Mouse (Mus musculus) left cerebral cortex, postnatal 10 days (tissue): ENCODE data around the gene Sox5. TPM values are rescaled to one million over a fixed set of nuclear protein-coding genes. Genes with fewer than 3 reads are reported as not detected.

ENCODE experiments used
- DNase-seq, 2 experiments: peaks; one replicate each; pipeline ENCODE4 v3.0.0; 2021 to 2022; ENCODE audit warnings: low spot score in 2 of 2, mixed read lengths in 1 of 2; ENCODE audit errors: extremely low spot score in 1 of 2
- intact Hi-C: fragments of 180-260 bp; cut with DNase I; formaldehyde crosslinking; loops from one replicate; pipeline ENCODE4 v1.15.1; 2025
- total RNA-seq, 2 experiments: library from RNA; stranded (reverse); gene quantifications; 2 replicates each; pipeline ENCODE4 v1.2.3; 2021

Sox5 gene
- total RNA-seq, 2 experiments from 2014 or later = 77.5 to 78.6 TPM

DNA sequence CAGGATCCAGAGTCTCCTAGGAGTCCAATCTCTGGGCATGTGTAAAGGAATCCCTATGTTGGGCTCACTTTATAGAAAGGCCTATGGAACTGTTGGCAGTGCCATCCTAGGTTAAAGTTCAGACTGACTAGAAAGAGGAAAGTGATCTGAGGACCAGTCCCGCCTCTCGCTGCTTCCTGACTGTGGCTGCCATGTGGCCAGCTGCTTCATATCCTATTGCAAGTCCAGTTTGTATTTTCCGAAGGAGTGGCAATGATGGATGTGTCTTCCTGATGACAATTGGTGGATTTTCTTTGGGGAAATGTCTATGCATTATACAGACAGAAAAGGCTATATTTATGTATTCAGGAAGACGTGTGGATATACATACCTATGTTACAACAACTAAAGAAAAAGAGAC, 453.0 kb downstream of the Sox5 start:
- DNase-seq = no peak
- intact Hi-C loops = no loop called here

GRCm38 (mm10) chr6:144326817-144327216, 455.0 kb downstream of the Sox5 start:
- DNase-seq = no peak
- intact Hi-C loops = no loop called here

GRCm38 (mm10) chr6:144323372-144323771, 458.4 kb downstream of the Sox5 start:
- intact Hi-C loops = no loop called here
- DNase-seq = no peak

DNA sequence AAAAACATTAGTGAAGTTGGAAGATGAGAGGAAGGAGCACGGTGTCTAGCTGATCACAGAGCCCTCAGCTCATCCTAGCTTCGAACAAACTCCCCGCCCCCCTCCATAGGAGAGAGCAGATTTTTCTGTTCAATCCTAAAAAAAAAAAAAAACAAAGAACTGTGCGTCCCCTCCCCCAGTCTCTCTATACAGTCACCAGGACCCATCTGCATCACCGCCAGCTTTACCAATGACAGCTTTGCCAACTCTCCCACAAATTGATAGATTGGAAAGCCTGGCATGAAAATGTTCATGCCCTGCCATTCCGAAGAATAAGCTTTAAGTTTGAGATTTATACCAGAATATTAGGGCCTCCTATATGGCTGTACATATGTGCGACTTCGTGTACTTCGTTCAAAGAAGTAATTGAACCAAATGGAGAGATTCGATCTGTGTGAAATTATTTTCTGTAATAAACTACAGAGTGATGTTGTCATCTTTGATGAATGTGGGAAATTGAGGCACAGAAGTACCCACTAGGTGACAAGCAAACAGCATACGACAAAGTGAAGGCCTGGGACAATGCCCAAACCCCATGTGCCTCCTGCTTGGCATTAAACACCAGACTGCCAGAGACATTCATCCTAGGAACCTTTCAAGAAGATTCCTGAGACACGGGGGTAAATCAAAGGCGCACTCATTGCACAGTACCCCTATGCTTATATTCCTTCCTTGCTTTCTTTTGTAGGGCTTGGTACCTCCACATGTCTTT, 459.3 kb downstream of the Sox5 start:
- intact Hi-C loops = no loop called here
- no peak for DNase-seq

DNA sequence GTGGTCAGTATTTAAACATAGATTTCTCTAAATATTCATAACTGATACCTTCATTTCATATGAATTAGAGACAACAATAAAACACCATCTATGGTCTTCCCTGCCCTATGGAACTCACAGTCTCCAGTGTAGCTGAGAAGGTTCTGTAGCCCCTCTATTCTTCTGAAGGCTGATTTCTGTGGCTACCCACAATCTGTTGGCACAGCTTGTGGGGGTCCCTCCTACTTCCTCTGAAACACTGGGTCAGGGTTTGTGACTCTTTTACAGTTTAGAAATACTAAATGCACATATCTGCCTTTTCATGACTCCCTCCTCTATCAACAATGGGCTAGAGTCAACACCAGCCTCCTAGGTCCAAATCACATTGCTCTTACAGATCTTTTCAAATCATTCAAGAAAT, 461.4 kb downstream of the Sox5 start:
- intact Hi-C loops = no loop called here

GRCm38 (mm10) chr6:144319717-144320116, 462.1 kb downstream of the Sox5 start:
- intact Hi-C loops = no loop called here
- DNase-seq = no peak

More for the DNA sequence above, 461.4 kb downstream of the Sox5 start:
- DNase-seq = no peak

DNA sequence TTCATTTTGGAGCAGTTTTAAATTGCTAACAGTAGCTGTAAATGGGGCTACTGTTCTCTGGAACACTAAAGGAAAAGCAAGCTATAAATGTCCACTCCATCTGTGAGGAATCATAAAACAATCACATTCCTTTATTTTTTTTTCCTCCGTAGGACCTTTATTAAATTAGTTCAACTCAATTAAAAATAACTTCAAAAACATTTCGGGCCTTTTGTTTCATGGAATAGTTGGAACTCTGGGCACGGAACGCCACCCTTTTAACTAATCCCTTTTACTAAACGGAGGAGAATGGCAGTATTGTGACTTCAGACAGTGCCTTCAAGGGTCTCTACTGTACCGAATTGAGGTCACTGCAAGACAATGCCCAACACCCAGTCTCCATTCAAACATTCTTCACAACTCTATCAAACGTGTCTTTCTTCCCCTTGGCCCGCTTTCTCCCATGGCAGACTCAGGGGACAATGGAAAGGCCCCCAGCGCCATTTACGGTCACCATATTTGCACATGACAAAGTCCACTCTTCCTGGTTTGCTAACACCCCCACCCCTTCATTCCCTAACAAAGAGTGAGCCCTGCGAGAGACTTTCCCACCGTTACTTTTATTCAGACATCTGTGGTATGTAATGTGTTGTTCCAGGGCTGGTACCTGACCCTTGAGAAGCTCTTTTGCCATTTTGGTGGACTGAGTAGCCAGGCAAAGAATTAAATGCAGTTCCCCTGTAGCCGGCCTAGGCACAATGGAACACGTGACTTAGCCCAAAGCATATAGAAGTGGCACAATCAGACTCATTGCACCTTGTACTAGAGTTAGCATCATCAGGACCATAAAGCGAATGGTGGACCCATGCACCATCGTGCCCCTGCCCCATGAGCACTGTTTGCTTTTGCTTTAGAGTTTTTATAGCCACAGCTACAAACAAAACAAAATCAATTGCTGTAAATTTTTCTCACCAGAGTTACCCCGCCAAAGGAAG, 468.7 kb downstream of the Sox5 start:
- DNase-seq = no peak
- intact Hi-C loops = no loop called here

GRCm38 (mm10) chr6:144312282-144312780, 469.4 kb downstream of the Sox5 start:
- intact Hi-C loops = no loop called here
- DNase-seq = no peak

DNA sequence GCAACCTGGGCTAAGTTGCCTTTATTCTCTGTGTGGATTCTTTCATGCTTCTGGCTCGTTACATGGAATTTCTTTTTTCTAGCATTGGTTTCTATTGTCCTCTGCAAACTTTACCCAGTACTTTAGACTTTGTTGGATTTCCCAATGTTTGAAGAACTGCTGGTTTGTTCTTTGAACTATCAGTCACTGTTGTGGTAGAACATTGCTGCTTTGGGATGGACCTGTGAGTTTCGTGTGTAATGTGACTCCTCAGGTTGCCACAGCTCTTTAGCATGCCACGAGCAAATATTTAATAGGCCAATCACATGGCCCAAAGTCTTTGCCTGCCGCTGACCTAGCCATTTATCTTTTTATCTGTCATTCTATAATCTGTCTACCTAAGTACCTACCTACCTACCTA, 470.0 kb downstream of the Sox5 start:
- no peak for DNase-seq
- intact Hi-C loops = no loop called here

DNA sequence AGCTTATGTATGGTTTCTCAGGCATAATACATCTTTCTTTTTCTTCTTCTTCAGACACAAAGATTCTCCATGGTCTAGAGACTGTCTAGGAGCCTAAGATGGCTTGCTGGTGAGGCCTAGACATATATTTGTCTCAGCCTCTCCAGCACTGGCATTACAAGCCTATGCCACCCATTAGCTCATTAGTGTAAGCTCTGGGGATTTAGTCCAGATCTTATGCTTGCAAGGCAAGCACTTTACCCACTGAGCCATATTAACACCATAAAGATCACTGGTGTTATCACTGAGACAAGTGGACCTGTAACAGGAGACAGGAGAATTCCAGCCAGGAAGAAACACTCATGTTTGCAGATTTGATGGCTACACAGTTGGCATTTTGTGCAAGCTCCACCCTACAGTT, 472.6 kb downstream of the Sox5 start:
- intact Hi-C loops = no loop called here
- DNase-seq = no peak

DNA sequence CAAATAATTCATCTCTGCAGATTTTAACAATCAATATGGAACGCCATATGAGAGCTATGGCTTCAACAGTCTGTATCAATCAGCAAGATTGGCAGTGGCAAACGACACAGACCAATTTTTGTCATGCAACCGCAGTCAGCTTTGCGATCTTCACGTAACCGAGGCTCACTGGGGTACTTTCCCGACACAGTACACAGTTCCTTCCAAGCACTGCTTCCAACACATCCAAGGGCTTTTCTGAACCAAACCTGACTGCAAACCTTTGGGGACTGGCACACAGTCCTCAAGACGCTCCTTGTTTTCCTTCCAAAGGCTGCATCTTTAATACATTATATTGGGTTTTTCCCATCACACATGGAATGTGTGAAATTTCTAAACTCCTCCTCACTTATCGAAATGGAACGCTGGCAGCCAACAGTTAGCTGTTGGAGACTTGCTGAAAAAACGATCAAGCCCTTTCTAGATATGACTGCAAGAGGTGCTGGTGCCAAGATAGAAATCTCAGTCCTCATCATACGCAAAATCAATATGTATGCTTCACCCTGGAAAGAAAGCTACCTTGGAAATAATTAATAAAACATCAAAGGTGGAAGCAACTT, 474.1 kb downstream of the Sox5 start:
- DNase-seq = peak in 1 of 2 experiments; percentile 11
- intact Hi-C loops = no loop called here

DNA sequence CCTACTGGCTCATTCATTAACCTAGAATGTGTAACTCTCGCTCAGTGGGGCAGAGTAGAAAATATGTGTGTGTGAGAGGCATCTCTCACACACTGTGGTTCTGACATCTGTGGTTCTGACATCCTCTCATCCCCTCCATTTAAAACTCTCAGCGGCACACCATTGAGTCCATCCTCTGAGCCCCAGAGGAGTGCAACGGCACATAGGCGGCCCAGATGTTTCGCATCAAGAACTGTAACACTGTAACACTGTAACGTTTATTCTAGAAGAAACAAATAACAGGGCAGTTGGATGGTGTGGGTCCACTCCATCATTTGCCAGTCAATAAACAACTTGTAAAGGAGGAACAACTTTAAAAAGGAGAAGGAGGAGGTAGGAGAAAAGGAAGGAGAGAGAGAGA, 479.0 kb downstream of the Sox5 start:
- intact Hi-C loops = no loop called here
- DNase-seq = no peak

DNA sequence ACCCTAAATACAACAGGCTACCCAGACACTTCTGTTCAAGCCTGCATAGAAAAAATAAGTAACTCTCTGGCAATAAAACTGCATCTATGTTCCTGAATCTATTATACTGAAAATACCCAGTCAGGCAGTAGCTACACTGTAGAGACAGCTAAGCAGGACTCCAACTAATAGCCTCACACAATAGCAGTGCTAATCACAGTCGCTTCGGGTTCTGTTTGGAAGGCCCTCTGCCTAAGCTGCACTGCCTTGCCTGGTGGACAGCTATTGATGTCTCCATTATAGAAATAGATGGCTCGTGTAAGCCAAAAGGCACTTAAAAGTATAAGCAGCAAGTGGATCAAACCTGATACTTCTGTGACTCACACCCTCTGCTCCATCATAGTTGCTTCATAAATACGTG, 480.7 kb downstream of the Sox5 start:
- no peak for DNase-seq
- intact Hi-C loops = no loop called here

- no peak for DNase-seq
- intact Hi-C loops = no loop called here
Observed at GRCm38 (mm10) chr6:144299503-144299858, 482.3 kb downstream of the Sox5 start.

DNA sequence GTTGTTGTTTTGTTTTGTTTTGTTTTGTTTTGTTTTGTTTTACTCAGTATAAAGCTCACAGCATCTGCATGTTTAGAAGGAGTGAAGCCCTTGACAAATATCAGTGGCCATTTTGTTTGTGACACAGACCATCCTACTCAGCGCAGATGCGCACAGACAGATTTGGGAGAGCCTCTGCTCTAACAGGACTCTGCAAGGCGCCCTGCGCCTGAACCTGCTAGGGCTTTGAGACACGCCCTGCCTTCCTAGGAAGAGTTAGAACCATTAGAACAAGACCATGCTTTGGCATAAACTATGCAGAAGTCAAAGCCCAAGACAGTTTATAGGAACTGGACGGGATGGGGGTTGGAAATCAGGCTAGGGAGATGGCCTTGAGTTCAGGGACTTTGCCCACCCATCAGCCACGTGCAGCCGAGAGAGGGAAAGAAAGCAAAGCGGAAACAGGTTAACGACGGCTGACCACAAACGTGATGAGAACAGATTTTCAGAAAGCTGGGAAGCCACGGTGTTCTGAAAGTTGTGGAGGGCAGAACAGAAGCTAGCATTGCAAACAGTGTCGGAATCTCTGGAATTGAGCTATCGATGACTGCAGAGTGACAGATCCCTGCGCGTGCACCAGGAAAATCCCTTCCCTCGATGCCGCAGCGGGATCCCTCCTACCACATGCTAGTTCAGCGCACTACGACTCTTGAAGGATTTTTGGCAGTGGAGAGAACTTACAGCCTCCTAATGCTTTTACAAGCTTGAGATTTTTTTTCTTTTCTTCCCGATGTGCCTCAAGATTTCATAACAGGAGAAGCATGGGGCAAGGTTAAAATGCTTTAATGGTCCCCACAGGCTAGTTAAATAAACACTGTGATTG, 482.9 kb downstream of the Sox5 start:
- intact Hi-C loops = no loop called here

DNA sequence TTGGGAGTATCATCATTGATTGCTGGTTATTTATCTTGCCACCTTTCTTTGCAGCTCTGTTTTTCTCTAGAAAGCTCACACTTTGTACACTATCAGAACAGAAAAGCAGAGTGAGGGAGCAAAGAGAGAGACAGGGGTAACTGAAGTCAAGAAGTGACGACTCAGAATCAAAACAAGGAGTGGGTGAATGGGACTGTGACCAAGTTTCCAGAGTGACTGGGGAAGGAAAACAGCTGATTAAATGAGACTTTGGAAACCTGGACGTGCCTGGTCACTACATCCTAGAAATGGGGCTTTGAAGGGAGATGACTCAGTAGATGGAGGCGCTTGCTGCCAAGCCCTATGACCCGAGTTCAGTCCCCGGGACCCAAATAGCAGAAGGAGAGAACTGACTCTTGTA, 483.9 kb downstream of the Sox5 start:
- intact Hi-C loops = no loop called here
- no peak for DNase-seq

More for the DNA sequence above, 482.9 kb downstream of the Sox5 start:
- DNase-seq = no peak

GRCm38 (mm10) chr6:144297131-144297530, 484.6 kb downstream of the Sox5 start:
- intact Hi-C loops = no loop called here
- DNase-seq = no peak

DNA sequence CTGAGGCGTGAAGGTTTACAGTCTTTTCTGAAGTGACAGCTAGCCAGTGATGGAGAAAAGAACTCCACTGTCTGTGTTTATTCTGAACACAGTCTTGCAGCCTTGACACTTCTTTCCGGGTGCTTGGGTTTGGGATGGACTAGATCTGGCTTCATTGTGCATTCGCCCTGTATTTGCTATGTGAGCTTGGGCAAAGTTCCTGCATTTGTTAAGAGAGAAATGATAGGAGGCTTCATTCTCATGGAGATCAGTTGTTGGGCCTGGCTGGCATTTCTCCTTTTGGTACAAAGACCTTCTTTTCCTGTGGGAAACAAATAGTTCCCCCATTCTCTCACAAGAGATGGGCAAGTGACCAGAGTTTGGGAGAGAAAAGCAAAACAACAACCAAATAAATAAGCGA, 490.3 kb downstream of the Sox5 start:
- intact Hi-C loops = no loop called here
- peak in 1 of 2 experiments; percentile 8 for DNase-seq

DNA sequence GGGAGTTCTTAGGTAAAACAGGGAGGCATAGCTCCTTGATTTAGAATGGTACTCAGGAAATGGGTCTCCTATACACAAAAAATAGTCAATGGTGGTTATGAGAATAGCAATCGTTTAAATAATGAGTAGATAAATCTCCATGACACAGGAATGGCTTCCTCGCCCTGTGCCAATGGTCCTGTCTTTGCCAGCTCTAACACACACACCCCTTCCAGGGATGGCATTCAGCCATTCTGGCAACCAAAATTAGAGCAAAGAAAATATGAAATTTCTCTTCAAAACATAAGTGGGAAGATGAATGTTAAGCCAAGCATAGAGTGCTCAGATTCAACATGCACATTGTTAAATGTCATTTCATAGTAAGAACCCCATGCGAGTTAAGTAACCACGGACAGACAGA, 495.7 kb downstream of the Sox5 start:
- peak; percentile 5 to 24 for DNase-seq
- intact Hi-C loops = no loop called here
